Mouse (Mus musculus) stomach, embryonic 16.5 days (tissue): ENCODE results near the gene Tmem139. TPM values are rescaled to one million over a fixed set of nuclear protein-coding genes. Genes with fewer than 3 reads are reported as not detected.

ENCODE experiments used
- ATAC-seq: fragments of 200-750 bp; cut with Nextera tagmentation; 2 replicates; pipeline ENCODE4 v1.8.0; 2017; ENCODE audit warnings: moderate number of reproducible peaks, moderate TSS enrichment; ENCODE audit not compliant: insufficient read depth, low FRiP score
- H3K27ac ChIP-seq: fragments of 300-500 bp; sonication (generic); 2 replicates; pipeline ENCODE4 v1.5.1; 2014; ENCODE audit warnings: low read length
- H3K27me3 ChIP-seq: fragments of 300-500 bp; sonication (generic); 2 replicates; pipeline ENCODE4 v1.6.1; 2014; ENCODE audit warnings: low read length, control low read depth, mixed read lengths; ENCODE audit not compliant: control insufficient read depth, insufficient read depth
- H3K36me3 ChIP-seq: fragments of 300-500 bp; sonication (generic); 2 replicates; pipeline ENCODE4 v1.6.1; 2014; ENCODE audit warnings: low read length; ENCODE audit not compliant: control insufficient read depth, insufficient read depth
- H3K4me1 ChIP-seq: fragments of 300-500 bp; sonication (generic); 2 replicates; pipeline ENCODE4 v1.6.1; 2014; ENCODE audit warnings: low read length, control low read depth, mixed read lengths; ENCODE audit not compliant: control insufficient read depth, insufficient read depth
- H3K4me2 ChIP-seq: fragments of 300-500 bp; sonication (generic); 2 replicates; pipeline ENCODE4 v1.6.1; 2014; ENCODE audit warnings: low read depth, low read length, mixed read lengths
- H3K4me3 ChIP-seq: fragments of 300-500 bp; sonication (generic); replicated peaks from 2 replicates; pipeline ENCODE4 v1.5.1; 2014; ENCODE audit warnings: mild to moderate bottlenecking, low read length
- H3K9ac ChIP-seq: fragments of 300-500 bp; sonication (generic); 2 replicates; pipeline ENCODE4 v1.6.1; 2014; ENCODE audit warnings: low read length
- H3K9me3 ChIP-seq: fragments of 300-500 bp; sonication (generic); replicated peaks from 2 replicates; pipeline ENCODE4 v1.6.1; 2016; ENCODE audit warnings: low read length, control low read depth; ENCODE audit not compliant: control insufficient read depth
- WGBS: fragments of 180-500 bp; shearing (Covaris S2); extraction: QIAGEN DNeasy Blood & Tissue Kit; methylation state at CpG from one replicate; pipeline ENCODE4 v1.1.7; 2014; 5-methylcytosine and 5-hydroxymethylcytosine counted together
- polyA plus RNA-seq: library from polyadenylated mRNA; unstranded; fragments of >200 nt; fragmentation: Nextera tagmentation; extraction: Ambion mirVana; gene quantifications from 2 replicates; pipeline ENCODE4 v1.2.1, GENCODE M21; 2015

Tmem139 gene
- polyA plus RNA-seq, 1 experiment from 2014 or later: 6.3 TPM

DNA sequence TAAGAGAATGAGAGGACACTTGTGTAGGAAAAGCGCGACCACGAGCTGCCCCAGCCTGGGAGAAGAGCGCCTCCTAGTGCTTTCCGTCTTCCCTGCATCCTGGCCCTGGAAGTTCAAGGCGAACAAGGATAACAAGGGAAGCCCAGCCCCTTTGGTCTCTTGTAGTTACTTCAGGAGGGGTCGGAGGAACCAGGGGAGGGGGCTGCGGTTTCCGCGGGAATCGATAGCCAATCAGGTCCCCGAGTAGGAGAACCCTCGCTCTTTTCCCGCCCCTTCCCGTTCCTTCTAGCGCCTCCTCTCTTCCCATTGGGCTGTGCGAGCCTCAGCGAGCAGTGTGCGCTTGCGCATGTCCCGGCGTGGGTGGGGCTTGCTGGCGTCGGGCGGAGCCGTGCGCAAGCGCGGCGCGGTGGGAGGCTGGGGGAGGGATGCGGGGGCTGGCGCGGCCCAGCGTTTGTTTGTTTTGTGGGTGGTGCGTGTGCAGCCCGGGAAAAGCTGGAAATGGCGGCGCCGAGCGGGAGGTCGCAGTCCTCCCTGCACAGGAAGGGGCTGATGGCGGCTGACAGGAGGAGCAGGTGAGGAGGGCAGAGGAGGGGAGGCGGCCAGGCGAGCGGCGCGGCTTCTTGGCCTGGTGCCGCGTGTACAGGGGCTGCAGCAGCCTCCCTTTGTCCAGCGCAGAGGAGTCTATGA lies 3.0 kb downstream of the Tmem139 start, which contains the start of gene Casp2:
Gene Casp2, plus strand, starts transcription at position 360 of the 687 bp plus-strand sequence.
- peak within 1 kb of the TSS; percentile 93 for H3K4me2 ChIP-seq
- WGBS: under 1% methylated on average over 51 of the region's 51 CpGs
- ATAC-seq: peak; percentile 99

DNA sequence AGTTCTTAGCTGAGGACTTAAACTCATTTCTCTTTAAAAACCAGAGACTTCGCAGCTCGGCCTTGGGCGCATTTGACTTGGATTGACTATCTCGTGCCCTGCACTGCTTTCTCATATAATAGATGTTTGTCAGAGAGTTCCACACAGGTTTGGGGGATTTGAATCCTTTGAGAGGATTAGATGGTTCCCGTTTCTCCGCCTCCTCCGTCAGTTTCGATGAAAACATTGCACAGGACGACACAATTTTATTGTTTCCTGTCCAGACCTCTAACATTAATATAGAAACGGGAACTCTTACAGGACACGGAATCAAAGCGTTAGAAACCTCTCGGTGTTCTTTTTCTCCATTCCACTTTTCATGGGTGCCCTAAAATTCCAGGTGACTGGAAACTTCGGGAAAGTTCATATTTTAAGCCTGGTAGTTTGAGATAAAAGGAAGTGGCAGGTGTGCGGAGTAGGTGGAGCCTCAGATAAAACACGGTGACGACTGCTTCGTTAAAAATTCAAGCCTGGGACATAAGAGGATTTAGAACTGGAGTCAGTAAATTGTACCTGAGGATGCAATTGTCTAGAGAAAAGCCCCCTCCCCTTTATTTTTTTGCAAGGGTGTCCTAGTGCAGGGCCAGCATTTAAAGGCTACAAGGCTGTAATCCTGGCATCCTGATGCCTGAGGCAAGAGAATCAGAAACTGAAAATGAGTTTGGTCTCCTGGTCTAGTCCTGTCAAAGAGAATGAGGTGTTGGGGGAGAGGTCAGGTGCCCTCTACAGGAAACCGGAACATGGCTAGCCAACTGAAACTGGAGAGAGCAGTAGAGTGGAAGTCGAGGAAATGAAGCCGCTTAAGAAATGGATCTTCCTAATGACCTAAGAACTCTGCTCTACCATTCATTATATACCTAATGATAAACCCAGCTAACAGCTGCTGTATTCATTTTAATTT lies 3.9 kb downstream of the Tmem139 start:
- under 1% methylated on average over 21 of the region's 21 CpGs for WGBS
- ATAC-seq: no peak
- peak overlapping the region; percentile 79 for H3K4me3 ChIP-seq

More for the DNA sequence above, 3.0 kb downstream of the Tmem139 start, which contains the start of gene Casp2:
- Histone ChIP-seq H3K9me3 (no peaks in the 10 kb centered on the region), H3K27ac (peak within 1 kb of the TSS; percentile 95), H3K4me1 (peaks cover 14% of the 10 kb centered on the region; the same call in 1 of the 2 replicates), H3K9ac (peak within 1 kb of the TSS; percentile 95), H3K4me3 (peak within 1 kb of the TSS; percentile 79), H3K27me3 (no peaks in the 10 kb centered on the region), H3K36me3 (peaks cover 1% of the 10 kb centered on the region; the same call in 1 of the 2 replicates)

GRCm38 (mm10) chr6:42270817-42271216 lies 9.0 kb downstream of the Tmem139 start:
- Histone ChIP-seq H3K27me3 (no peaks in the 10 kb centered on the region), H3K9me3 (no peaks in the 10 kb centered on the region), H3K4me3 (no peak overlapping the region), H3K4me2 (no peak overlapping the region), H3K4me1 (peaks cover 10% of the 10 kb centered on the region; the same call in 1 of the 2 replicates), H3K27ac (no peak overlapping the region), H3K9ac (no peak overlapping the region), H3K36me3 (peaks cover 15% of the 10 kb centered on the region)
- no peak for ATAC-seq

More for the DNA sequence above, 3.9 kb downstream of the Tmem139 start:
- Histone ChIP-seq H3K27me3 (no peaks in the 10 kb centered on the region), H3K9me3 (no peaks in the 10 kb centered on the region), H3K27ac (peak overlapping the region; percentile 95), H3K36me3 (peaks cover 6% of the 10 kb centered on the region; the same call in 1 of the 2 replicates), H3K4me2 (peak overlapping the region; percentile 93), H3K4me1 (peaks cover 14% of the 10 kb centered on the region; the same call in 1 of the 2 replicates), H3K9ac (peak overlapping the region; percentile 95)

GRCm38 (mm10) chr6:42276151-42276550 lies 14.4 kb downstream of the Tmem139 start:
- Histone ChIP-seq H3K9ac (no peak overlapping the region), H3K9me3 (no peaks in the 10 kb centered on the region), H3K27ac (no peak overlapping the region), H3K36me3 (peaks cover 36% of the 10 kb centered on the region), H3K4me1 (no peaks in the 10 kb centered on the region), H3K27me3 (no peaks in the 10 kb centered on the region), H3K4me3 (no peak overlapping the region), H3K4me2 (no peak overlapping the region)
- WGBS: 48% methylated on average over 2 of the region's 2 CpGs
- ATAC-seq: no peak

DNA sequence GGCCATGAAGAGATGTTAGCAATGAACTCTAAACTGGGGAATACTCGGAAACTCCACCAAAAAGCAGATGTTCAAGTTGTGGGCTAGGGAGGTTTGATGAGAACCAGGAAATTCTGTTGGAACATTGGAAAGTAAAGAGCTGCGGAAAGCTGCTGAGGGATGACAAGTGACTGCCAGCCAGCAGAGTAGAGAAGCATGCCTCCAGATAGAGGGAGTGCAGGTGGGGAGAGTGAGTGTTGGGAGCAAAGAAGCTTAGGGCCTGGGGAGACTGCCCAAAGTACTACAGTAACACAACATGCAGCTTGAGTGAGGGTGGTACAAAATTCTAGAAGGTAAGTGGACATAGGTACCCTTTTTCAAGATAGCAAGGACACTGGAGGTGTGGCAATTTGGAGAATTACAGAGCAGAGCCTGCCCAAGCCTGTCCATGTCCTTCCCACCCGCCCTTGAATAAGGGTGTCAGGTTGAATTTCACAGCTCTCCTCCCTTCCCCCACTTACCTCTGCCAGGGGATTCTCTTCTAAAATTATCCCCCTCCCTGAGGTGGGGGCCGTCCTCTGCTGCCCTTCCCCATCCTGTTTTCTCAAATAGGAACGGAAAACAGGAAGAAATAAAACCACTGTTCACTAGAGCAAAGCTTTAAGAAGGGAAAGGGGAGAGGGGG lies 21.2 kb downstream of the Tmem139 start:
- 70% methylated on average over 5 of the region's 5 CpGs for WGBS

DNA sequence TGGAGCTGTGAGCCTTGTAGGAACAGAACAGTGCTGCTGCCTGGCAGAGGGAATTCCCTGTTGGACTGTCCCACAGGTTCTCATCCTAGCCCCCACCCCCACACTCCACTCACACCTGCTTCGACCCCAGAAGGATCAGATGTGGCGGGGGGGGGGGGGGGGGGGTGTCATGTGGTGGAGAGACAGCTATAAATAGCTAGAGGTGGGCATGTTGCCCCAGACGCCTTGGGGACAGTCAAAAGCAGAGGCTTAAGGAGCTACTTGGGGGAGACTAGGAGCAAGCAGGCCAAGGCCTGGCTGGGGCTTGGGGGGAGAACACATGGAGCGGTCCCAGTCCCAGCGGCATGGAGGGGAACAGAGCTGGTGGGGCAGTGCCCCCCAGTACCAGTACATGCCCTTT lies 24.7 kb downstream of the Tmem139 start, which contains the start of gene Clcn1:
Gene Clcn1, plus strand, starts transcription at position 238 of the 400 bp plus-strand sequence.
- no peaks in the 10 kb centered on the region for H3K27me3 ChIP-seq
- no peaks in the 10 kb centered on the region for H3K9me3 ChIP-seq
- H3K36me3 ChIP-seq: peaks cover 10% of the 10 kb centered on the region; the same call in 1 of the 2 replicates
- WGBS: 71% methylated on average over 4 of the region's 5 CpGs
- H3K4me1 ChIP-seq: no peaks in the 10 kb centered on the region
- H3K4me3 ChIP-seq: no peak within 1 kb of the TSS
- ATAC-seq: no peak
- no peak within 1 kb of the TSS for H3K27ac ChIP-seq
- H3K4me2 ChIP-seq: no peak within 1 kb of the TSS
- H3K9ac ChIP-seq: no peak within 1 kb of the TSS

More for the DNA sequence above, 21.2 kb downstream of the Tmem139 start:
- H3K4me1 ChIP-seq: no peaks in the 10 kb centered on the region
- H3K27me3 ChIP-seq: no peaks in the 10 kb centered on the region
- peaks cover 30% of the 10 kb centered on the region for H3K36me3 ChIP-seq
- H3K4me3 ChIP-seq: no peak overlapping the region
- H3K27ac ChIP-seq: no peak overlapping the region
- ATAC-seq: no peak
- H3K9me3 ChIP-seq: no peaks in the 10 kb centered on the region
- H3K9ac ChIP-seq: no peak overlapping the region
- H3K4me2 ChIP-seq: no peak overlapping the region

- Histone ChIP-seq H3K4me1 (no peaks in the 10 kb centered on the region), H3K9ac (no peak overlapping the region), H3K27ac (no peak overlapping the region), H3K4me2 (no peak overlapping the region), H3K9me3 (no peaks in the 10 kb centered on the region), H3K4me3 (no peak overlapping the region), H3K27me3 (no peaks in the 10 kb centered on the region), H3K36me3 (peaks cover 2% of the 10 kb centered on the region; the same call in 1 of the 2 replicates)
- no peak for ATAC-seq
These were observed 25.8 kb downstream of the Tmem139 start for GRCm38 (mm10) chr6:42287562-42287961.

DNA sequence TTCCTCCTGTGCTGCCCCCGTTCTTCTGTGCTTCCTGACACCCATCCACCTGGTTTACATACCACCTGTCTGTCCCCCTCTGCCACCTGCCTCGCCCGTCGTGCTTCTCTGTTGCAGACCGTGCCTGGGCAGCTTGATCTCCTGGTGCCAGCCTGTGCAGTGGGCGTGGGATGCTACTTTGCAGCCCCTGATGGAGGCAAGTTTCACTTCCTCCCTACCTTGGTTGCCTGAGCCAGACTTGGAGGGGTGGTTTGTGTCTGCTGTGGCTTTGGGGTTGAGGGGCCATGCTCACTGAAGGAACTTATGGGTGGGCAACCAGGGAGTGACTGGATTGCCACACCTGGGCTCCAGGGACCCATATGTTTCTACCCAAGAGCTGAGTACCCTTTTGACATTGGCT lies 31.6 kb downstream of the Tmem139 start:
- Histone ChIP-seq H3K36me3 (no peaks in the 10 kb centered on the region), H3K4me2 (no peak overlapping the region), H3K4me1 (no peaks in the 10 kb centered on the region), H3K27ac (no peak overlapping the region), H3K9me3 (no peaks in the 10 kb centered on the region), H3K4me3 (no peak overlapping the region), H3K27me3 (no peaks in the 10 kb centered on the region), H3K9ac (no peak overlapping the region)
- no peak for ATAC-seq
- 79% methylated on average over 6 of the region's 6 CpGs for WGBS
